Mouse (Mus musculus): ENCODE data around the gene Tmem44. TPM values are rescaled to one million over a fixed set of nuclear protein-coding genes. Genes with fewer than 3 reads are reported as not detected.

The Tmem44 gene
- polyA plus RNA-seq, 1 experiment, result 1.1 TPM

- no peaks in the 10 kb centered on the region for H3K27me3 ChIP-seq (ENCODE audit: control insufficient read depth, insufficient read depth, insufficient read length)
- H3K79me2 ChIP-seq (ENCODE audit: control insufficient read depth, insufficient read depth), result no peaks in the 10 kb centered on the region
- TF ChIP-seq MYOD1 (IDR thresholded peaks at IDR 0.05; ENCODE audit: control insufficient read depth in 1 of 3, insufficient read length in 2 of 3, low read depth in 2 of 3), result no peak
- no peak for TF ChIP-seq MYOG (IDR thresholded peaks at IDR 0.05; ENCODE audit: control insufficient read depth in 1 of 3, insufficient read depth in 1 of 3, insufficient read length in 2 of 3, low read depth in 2 of 3)
- TF ChIP-seq USF1 (IDR thresholded peaks at IDR 0.05; ENCODE audit: low read depth), result no peak
- no peak for TF ChIP-seq REST (IDR thresholded peaks at IDR 0.05; ENCODE audit: insufficient read depth, insufficient read length)
- TF ChIP-seq TCF12 (IDR thresholded peaks at IDR 0.05; ENCODE audit: insufficient read depth, poor library complexity, severe bottlenecking), result no peak
- TF ChIP-seq SRF (IDR thresholded peaks at IDR 0.05; ENCODE audit: control insufficient read depth, insufficient read length, low read depth), result no peak
- no peak for TF ChIP-seq E2F4 (IDR thresholded peaks at IDR 0.05; ENCODE audit: insufficient read depth)
- TF ChIP-seq POLR2AphosphoS2 (IDR thresholded peaks at IDR 0.05; ENCODE audit: insufficient read length, low read depth), result no peak
- no peak for TF ChIP-seq MAX (IDR thresholded peaks at IDR 0.05; ENCODE audit: low read depth)
- H3K36me3 ChIP-seq (ENCODE audit: control insufficient read depth, insufficient read depth), result no peaks in the 10 kb centered on the region
- no peak overlapping the region for H3K4me2 ChIP-seq (ENCODE audit: low read depth)
- no peak overlapping the region for H3K4me3 ChIP-seq
- no peak overlapping the region for H3ac ChIP-seq (ENCODE audit: control insufficient read depth, insufficient read length)
Measured at GRCm38 (mm10) chr16:30504856-30505255, 45.8 kb downstream of the Tmem44 start.

DNA sequence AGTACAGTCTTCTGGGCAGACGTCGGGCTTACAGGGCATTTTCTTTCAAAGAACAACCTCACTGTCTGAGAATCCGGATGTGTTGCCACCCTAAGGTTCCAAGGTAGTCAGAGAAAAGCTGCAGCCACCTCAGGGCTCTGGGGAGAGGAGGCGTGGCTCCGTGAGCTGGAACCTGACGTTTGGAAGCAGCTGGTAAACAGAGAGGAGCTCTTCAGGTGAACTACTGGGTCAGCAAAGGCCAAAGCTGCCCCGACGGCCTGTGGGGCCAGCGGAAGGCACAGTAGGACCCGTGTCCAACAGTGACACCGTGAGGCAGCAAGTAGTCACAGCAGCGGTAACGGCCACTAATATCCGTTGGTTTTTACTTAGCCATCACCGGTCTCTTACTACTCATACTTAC lies 46.7 kb downstream of the Tmem44 start:
- Histone ChIP-seq H3ac (ENCODE audit: control insufficient read depth, insufficient read length) (no peak overlapping the region), H3K79me2 (ENCODE audit: control insufficient read depth, insufficient read depth) (no peaks in the 10 kb centered on the region), H3K4me3 (no peak overlapping the region), H3K4me2 (ENCODE audit: low read depth) (peak overlapping the region; percentile 32), H3K36me3 (ENCODE audit: control insufficient read depth, insufficient read depth) (no peaks in the 10 kb centered on the region), H3K27me3 (ENCODE audit: control insufficient read depth, insufficient read depth, insufficient read length) (no peaks in the 10 kb centered on the region)
- TF ChIP-seq MYOD1 (IDR thresholded peaks at IDR 0.05; ENCODE audit: control insufficient read depth in 1 of 3, insufficient read length in 2 of 3, low read depth in 2 of 3) (peak in 1 of 3 experiments; percentile 40), REST (IDR thresholded peaks at IDR 0.05; ENCODE audit: insufficient read depth, insufficient read length) (no peak), POLR2AphosphoS2 (IDR thresholded peaks at IDR 0.05; ENCODE audit: insufficient read length, low read depth) (no peak), SRF (IDR thresholded peaks at IDR 0.05; ENCODE audit: control insufficient read depth, insufficient read length, low read depth) (no peak), CEBPB (IDR thresholded peaks at IDR 0.05; ENCODE audit: insufficient read depth, poor library complexity, severe bottlenecking) (no peak), TCF12 (IDR thresholded peaks at IDR 0.05; ENCODE audit: insufficient read depth, poor library complexity, severe bottlenecking) (no peak)

GRCm38 (mm10) chr16:30502221-30502891 lies 48.3 kb downstream of the Tmem44 start:
- TF ChIP-seq SRF (IDR thresholded peaks at IDR 0.05; ENCODE audit: control insufficient read depth, insufficient read length, low read depth) (no peak), E2F4 (IDR thresholded peaks at IDR 0.05; ENCODE audit: insufficient read depth) (no peak), POLR2AphosphoS2 (IDR thresholded peaks at IDR 0.05; ENCODE audit: insufficient read length, low read depth) (peak; percentile 57), REST (IDR thresholded peaks at IDR 0.05; ENCODE audit: insufficient read depth, insufficient read length) (no peak), POLR2A (IDR thresholded peaks at IDR 0.05; ENCODE audit: insufficient read length, low read depth) (peak; percentile 64), CEBPB (IDR thresholded peaks at IDR 0.05; ENCODE audit: insufficient read depth, poor library complexity, severe bottlenecking) (peak; percentile 96), MYOG (IDR thresholded peaks at IDR 0.05; ENCODE audit: control insufficient read depth in 1 of 3, insufficient read depth in 1 of 3, insufficient read length in 2 of 3, low read depth in 2 of 3) (peak in 2 of 3 experiments; percentile 49 to 91), MYOD1 (IDR thresholded peaks at IDR 0.05; ENCODE audit: control insufficient read depth in 1 of 3, insufficient read length in 2 of 3, low read depth in 2 of 3) (peak; percentile 8 to 84 (median 75)), USF1 (IDR thresholded peaks at IDR 0.05; ENCODE audit: low read depth) (no peak), TCF3 (IDR thresholded peaks at IDR 0.05; ENCODE audit: insufficient read length, low read depth) (peak; percentile 25), TCF12 (IDR thresholded peaks at IDR 0.05; ENCODE audit: insufficient read depth, poor library complexity, severe bottlenecking) (no peak)
- H3K4me2 ChIP-seq (ENCODE audit: low read depth), result peak overlapping the region; percentile 81
- no peaks in the 10 kb centered on the region for H3K36me3 ChIP-seq (ENCODE audit: control insufficient read depth, insufficient read depth)
- H3K79me2 ChIP-seq (ENCODE audit: control insufficient read depth, insufficient read depth), result no peaks in the 10 kb centered on the region
- H3K4me3 ChIP-seq, result peak overlapping the region; percentile 12
- no peaks in the 10 kb centered on the region for H3K27me3 ChIP-seq (ENCODE audit: control insufficient read depth, insufficient read depth, insufficient read length)
- H3ac ChIP-seq (ENCODE audit: control insufficient read depth, insufficient read length), result no peak overlapping the region

DNA sequence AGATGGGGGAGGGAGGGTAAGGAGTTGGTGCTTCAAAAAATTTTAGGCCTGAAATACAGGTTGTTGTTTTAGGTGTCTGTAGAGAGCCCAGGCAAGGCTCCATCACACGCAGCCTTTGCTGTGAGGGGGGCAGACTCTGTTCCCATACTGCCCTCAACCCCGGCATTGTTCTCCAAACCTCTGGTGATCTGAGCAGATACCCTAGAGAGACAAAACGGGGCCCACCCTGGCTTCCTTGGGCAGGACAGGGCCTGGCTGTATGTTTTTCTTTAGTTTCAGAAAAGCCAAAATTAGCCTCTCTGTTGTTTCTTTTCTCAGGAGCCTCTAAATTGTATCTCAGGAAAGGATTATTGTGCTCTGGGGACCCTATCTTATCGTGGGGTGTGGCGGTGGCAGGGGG lies 49.0 kb downstream of the Tmem44 start:
- Histone ChIP-seq H3K4me2 (ENCODE audit: low read depth) (no peak overlapping the region), H3K36me3 (ENCODE audit: control insufficient read depth, insufficient read depth) (no peaks in the 10 kb centered on the region), H3K79me2 (ENCODE audit: control insufficient read depth, insufficient read depth) (no peaks in the 10 kb centered on the region), H3K4me3 (peak overlapping the region; percentile 12), H3K27me3 (ENCODE audit: control insufficient read depth, insufficient read depth, insufficient read length) (no peaks in the 10 kb centered on the region), H3ac (ENCODE audit: control insufficient read depth, insufficient read length) (no peak overlapping the region)
- TF ChIP-seq SRF (IDR thresholded peaks at IDR 0.05; ENCODE audit: control insufficient read depth, insufficient read length, low read depth), result no peak
- no peak for TF ChIP-seq POLR2AphosphoS2 (IDR thresholded peaks at IDR 0.05; ENCODE audit: insufficient read length, low read depth)
- TF ChIP-seq MYOD1 (IDR thresholded peaks at IDR 0.05; ENCODE audit: control insufficient read depth in 1 of 3, insufficient read length in 2 of 3, low read depth in 2 of 3), result no peak
- no peak for TF ChIP-seq USF1 (IDR thresholded peaks at IDR 0.05; ENCODE audit: low read depth)
- TF ChIP-seq CEBPB (IDR thresholded peaks at IDR 0.05; ENCODE audit: insufficient read depth, poor library complexity, severe bottlenecking), result no peak

DNA sequence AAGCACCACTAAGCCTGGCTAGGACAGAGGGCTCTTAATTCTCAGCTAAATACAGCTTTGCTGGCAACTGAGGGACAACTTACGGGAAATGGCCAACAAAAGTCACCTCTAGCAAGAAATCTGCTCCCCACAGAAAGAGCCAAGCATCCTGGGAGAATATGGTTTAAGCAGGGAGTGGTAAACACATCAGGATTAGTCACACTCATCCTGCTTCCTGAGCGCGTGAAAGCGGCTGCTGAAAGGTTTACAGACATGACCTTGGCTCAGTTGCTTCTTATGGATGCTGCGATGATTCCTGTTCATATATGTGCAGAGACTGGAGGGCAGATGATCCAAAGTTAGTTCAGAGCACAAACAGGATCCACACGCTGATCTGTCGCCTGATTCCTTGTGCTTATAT lies 50.4 kb downstream of the Tmem44 start:
- TF ChIP-seq POLR2AphosphoS2 (IDR thresholded peaks at IDR 0.05; ENCODE audit: insufficient read length, low read depth), result no peak
- no peak for TF ChIP-seq SRF (IDR thresholded peaks at IDR 0.05; ENCODE audit: control insufficient read depth, insufficient read length, low read depth)
- no peak for TF ChIP-seq MYOD1 (IDR thresholded peaks at IDR 0.05; ENCODE audit: control insufficient read depth in 1 of 3, insufficient read length in 2 of 3, low read depth in 2 of 3)
- no peak for TF ChIP-seq TCF12 (IDR thresholded peaks at IDR 0.05; ENCODE audit: insufficient read depth, poor library complexity, severe bottlenecking)
- no peak for TF ChIP-seq CEBPB (IDR thresholded peaks at IDR 0.05; ENCODE audit: insufficient read depth, poor library complexity, severe bottlenecking)
- no peak for TF ChIP-seq MAX (IDR thresholded peaks at IDR 0.05; ENCODE audit: low read depth)
- no peak for TF ChIP-seq REST (IDR thresholded peaks at IDR 0.05; ENCODE audit: insufficient read depth, insufficient read length)
- no peak for TF ChIP-seq POLR2A (IDR thresholded peaks at IDR 0.05; ENCODE audit: insufficient read length, low read depth)
- no peak for TF ChIP-seq MYOG (IDR thresholded peaks at IDR 0.05; ENCODE audit: control insufficient read depth in 1 of 3, insufficient read depth in 1 of 3, insufficient read length in 2 of 3, low read depth in 2 of 3)
- TF ChIP-seq TCF3 (IDR thresholded peaks at IDR 0.05; ENCODE audit: insufficient read length, low read depth), result no peak
- TF ChIP-seq E2F4 (IDR thresholded peaks at IDR 0.05; ENCODE audit: insufficient read depth), result no peak
- TF ChIP-seq USF1 (IDR thresholded peaks at IDR 0.05; ENCODE audit: low read depth), result no peak
- no peaks in the 10 kb centered on the region for H3K36me3 ChIP-seq (ENCODE audit: control insufficient read depth, insufficient read depth)
- no peaks in the 10 kb centered on the region for H3K79me2 ChIP-seq (ENCODE audit: control insufficient read depth, insufficient read depth)
- no peaks in the 10 kb centered on the region for H3K27me3 ChIP-seq (ENCODE audit: control insufficient read depth, insufficient read depth, insufficient read length)
- H3K4me3 ChIP-seq, result no peak overlapping the region
- no peak overlapping the region for H3ac ChIP-seq (ENCODE audit: control insufficient read depth, insufficient read length)
- peak overlapping the region; percentile 78 for H3K4me2 ChIP-seq (ENCODE audit: low read depth)
